Mouse (Mus musculus) liver, postnatal 0 days (tissue): Measurements from ENCODE around the gene Cercam. TPM values are rescaled to one million over a fixed set of nuclear protein-coding genes. Genes with fewer than 3 reads are reported as not detected.

Source experiments
- ATAC-seq: fragments of 200-750 bp; cut with Nextera tagmentation; 2 replicates; pipeline ENCODE4 v1.8.0; 2017; ENCODE audit warnings: mild to moderate bottlenecking, moderate library complexity
- DNase-seq: peaks from one replicate; pipeline ENCODE4 v3.0.0-alpha.2; 2016
- H3K27ac ChIP-seq: fragments of 300-500 bp; sonication (generic); 2 replicates; pipeline ENCODE4 v1.5.1; 2014; ENCODE audit warnings: antibody characterized with exemption, moderate library complexity, mild to moderate bottlenecking, low read depth
- H3K27me3 ChIP-seq: fragments of 300-500 bp; sonication (generic); 2 replicates; pipeline ENCODE4 v1.6.1; 2014; ENCODE audit warnings: low read length, control low read depth, mixed read lengths; ENCODE audit not compliant: insufficient read depth
- H3K36me3 ChIP-seq: fragments of 300-500 bp; sonication (generic); replicated peaks from 2 replicates; pipeline ENCODE4 v1.6.1; 2014; ENCODE audit warnings: mild to moderate bottlenecking, control low read depth, low read length, moderate library complexity, mixed read lengths; ENCODE audit not compliant: insufficient read depth
- H3K4me1 ChIP-seq: fragments of 300-500 bp; sonication (generic); 2 replicates; pipeline ENCODE4 v1.6.1; 2014; ENCODE audit warnings: antibody characterized with exemption, mild to moderate bottlenecking, control low read depth; ENCODE audit not compliant: insufficient read depth
- H3K4me2 ChIP-seq: fragments of 300-500 bp; sonication (generic); 2 replicates; pipeline ENCODE4 v1.6.1; 2014; ENCODE audit warnings: low read depth, mild to moderate bottlenecking, low read length, moderate library complexity, mixed read lengths
- H3K4me3 ChIP-seq: fragments of 300-500 bp; sonication (generic); 2 replicates; pipeline ENCODE4 v1.5.1; 2014; ENCODE audit warnings: low read depth, low read length
- H3K9ac ChIP-seq: fragments of 300-500 bp; sonication (generic); replicated peaks from 2 replicates; pipeline ENCODE4 v1.6.1; 2014; ENCODE audit warnings: mild to moderate bottlenecking, moderate library complexity
- H3K9me3 ChIP-seq: fragments of 300-500 bp; sonication (generic); 2 replicates; pipeline ENCODE4 v1.6.1; 2016; ENCODE audit warnings: mild to moderate bottlenecking, control low read depth, low read length, mixed read lengths
- CTCF ChIP-seq: sonication (generic); IDR thresholded peaks from 2 replicates; pipeline ENCODE4 v1.5.1; 2016; ENCODE audit warnings: antibody characterized with exemption, low read depth
- EP300 ChIP-seq: IDR thresholded peaks from 2 replicates; pipeline ENCODE4 v1.6.1; 2016; ENCODE audit warnings: antibody characterized with exemption, low read depth, mild to moderate bottlenecking
- WGBS: fragments of 180-500 bp; shearing (Covaris S2); extraction: QIAGEN DNeasy Blood & Tissue Kit; methylation state at CpG from one replicate; pipeline ENCODE4 v1.1.7; 2014; ENCODE audit not compliant: insufficient replicate concordance; 5-methylcytosine and 5-hydroxymethylcytosine counted together
- polyA plus RNA-seq: library from polyadenylated mRNA; unstranded; fragments of >200 nt; fragmentation: Nextera tagmentation; extraction: Ambion mirVana; gene quantifications from 2 replicates; pipeline ENCODE4 v1.2.1, GENCODE M21; 2015

The Cercam gene
- polyA plus RNA-seq, 1 experiment from 2014 or later: 9.0 TPM

DNA sequence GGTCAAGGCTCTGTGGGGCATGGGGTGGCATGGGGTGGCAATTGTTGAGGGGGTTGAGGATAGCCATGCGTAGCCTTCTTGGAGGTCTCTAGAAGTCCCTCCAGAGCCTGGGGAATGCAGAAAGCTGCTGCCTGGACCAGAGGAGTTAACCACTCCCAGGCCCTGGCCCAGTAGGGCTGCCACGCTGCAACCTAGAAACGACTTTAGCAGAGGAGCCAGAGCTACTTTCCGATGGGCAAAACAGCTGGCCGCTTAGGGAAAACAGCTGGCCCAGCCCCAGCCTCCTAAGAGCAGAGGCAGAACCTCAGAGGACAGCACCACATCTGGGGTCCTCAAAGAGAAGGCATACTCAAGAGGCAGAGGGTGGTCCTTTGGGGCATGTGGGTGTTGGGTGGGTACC is 11.0 kb upstream of the Cercam start:
- H3K9ac ChIP-seq: no peak overlapping the region
- H3K36me3 ChIP-seq: no peaks in the 10 kb centered on the region
- H3K4me2 ChIP-seq: no peak overlapping the region
- H3K27ac ChIP-seq: no peak overlapping the region
- WGBS: 63% methylated on average over 5 of the region's 5 CpGs
- no peaks in the 10 kb centered on the region for H3K9me3 ChIP-seq
- ATAC-seq (no peak), DNase-seq (no peak)
- H3K4me1 ChIP-seq: no peaks in the 10 kb centered on the region
- H3K27me3 ChIP-seq: peaks cover 4% of the 10 kb centered on the region; the same call in 1 of the 2 replicates
- TF ChIP-seq EP300: no peak
- no peak for TF ChIP-seq CTCF
- H3K4me3 ChIP-seq: no peak overlapping the region

DNA sequence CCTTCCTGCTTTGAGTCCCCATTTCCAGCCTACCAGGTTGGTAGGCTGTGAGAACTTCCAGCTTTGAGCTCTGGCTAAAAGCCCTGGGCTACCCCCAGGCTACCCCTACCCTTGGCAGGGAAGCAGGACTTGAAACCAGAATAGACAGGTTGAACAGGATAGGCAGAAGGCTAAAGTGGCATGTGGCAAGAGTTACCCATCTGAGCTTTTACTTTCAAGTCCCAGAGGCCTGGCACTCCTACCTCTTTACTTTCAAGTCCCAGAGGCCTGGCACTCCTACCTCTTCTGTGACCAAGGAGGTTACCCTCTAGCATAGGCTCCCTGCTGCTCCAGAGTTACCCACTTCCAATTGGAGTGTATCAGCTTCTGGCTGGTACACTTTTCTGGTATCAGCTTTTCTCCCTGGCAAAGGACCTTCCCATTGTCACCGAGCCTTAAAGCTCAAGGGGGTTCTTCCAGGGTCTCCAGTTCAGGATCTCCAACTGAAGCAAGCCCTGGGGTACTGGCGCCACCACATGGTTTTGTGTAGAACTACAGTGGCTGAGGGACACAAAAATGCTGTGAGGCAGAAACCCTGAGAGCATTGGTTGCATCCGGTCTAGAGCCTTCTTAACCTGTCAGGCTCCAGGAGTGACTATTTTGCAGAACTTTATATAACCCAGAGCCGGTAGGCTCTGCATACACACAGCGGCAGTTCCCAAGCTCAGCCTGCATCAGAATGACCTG is 10.1 kb upstream of the Cercam start:
- H3K4me1 ChIP-seq: no peaks in the 10 kb centered on the region
- no peak overlapping the region for H3K9ac ChIP-seq
- no peaks in the 10 kb centered on the region for H3K9me3 ChIP-seq
- 0 out of 2 replicates have a peak, but pooled peaks have one; percentile 17 for ATAC-seq
- WGBS: 10% methylated on average over 5 of the region's 5 CpGs
- no peak overlapping the region for H3K4me2 ChIP-seq
- H3K27me3 ChIP-seq: peaks cover 4% of the 10 kb centered on the region; the same call in 1 of the 2 replicates
- peak; percentile 76 for TF ChIP-seq CTCF
- no peak for TF ChIP-seq EP300
- no peak overlapping the region for H3K27ac ChIP-seq
- peak; percentile 61 for DNase-seq
- no peak overlapping the region for H3K4me3 ChIP-seq
- no peaks in the 10 kb centered on the region for H3K36me3 ChIP-seq

DNA sequence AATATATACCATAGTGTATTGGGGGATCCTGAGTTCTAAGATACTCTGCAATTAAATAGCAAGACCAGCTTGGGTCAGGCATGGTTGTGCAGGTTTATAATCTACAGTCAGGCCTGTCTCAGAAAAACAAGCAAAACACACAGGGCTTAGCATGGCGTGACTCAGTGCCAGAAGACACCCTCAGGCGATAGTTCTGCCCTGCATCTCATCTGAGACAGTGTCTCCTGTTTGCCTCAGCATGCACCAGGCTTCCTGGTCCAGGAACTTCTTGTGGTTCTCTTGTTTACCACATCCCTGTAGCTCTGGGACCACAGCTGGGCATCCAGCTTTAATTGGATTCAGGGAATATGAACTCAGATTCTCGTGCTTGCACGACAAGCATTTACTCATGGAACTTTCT is 3.8 kb upstream of the Cercam start:
- ATAC-seq: no peak
- H3K4me1 ChIP-seq: peaks cover 11% of the 10 kb centered on the region
- 68% methylated on average over 4 of the region's 4 CpGs for WGBS

DNA sequence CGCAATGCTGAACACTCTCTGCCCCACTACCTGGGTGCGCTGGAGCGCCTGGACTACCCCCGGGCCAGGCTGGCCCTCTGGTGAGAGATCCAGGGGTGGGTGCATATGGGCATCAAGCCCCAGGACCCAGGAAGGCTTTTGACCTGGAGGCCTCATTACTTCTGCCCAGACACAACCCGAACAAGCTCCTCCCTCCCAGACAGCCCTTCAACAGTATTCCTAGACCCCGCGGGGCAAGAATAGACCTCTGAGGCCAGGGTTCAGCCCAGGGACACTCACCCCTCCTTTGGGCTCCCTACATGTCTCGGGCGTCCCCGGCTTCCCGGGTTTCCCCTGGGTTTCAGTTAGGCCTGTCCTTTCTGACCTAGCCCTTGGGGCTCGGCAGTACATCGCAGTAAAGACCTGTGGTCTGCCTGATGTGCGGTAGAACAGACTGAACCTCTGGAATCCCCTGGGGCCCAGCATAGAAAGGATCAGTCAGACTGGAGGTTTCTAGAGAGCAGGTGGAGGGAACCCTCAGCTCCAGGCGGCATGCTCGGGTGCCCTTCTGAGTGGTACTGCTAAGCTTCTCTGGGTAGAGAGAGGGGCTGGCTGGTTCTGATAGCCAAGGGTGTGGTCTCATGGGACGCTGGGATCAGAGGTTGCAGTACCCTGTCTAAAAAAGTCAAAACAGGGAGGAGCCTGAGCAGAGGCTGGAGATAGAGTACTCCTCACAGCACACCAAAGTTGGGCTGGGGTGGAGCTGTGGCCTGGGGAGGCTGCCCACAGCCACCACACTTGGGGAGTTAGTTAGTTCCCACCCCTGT is 885 bp downstream of the Cercam start:
- Histone ChIP-seq H3K27me3 (no peaks in the 10 kb centered on the region), H3K4me3 (peak overlapping the region; percentile 75), H3K36me3 (peaks cover 9% of the 10 kb centered on the region; the same call in 1 of the 2 replicates), H3K27ac (peak overlapping the region; percentile 96), H3K4me1 (peaks cover 23% of the 10 kb centered on the region), H3K9ac (peak overlapping the region; percentile 84), H3K9me3 (no peaks in the 10 kb centered on the region), H3K4me2 (peak overlapping the region; percentile 100)
- WGBS: 3% methylated on average over 17 of the region's 17 CpGs
- TF ChIP-seq CTCF: no peak
- peak; percentile 41; the same call in 1 of the 2 replicates for TF ChIP-seq EP300
- ATAC-seq (peak; percentile 87), DNase-seq (peak; percentile 72)

More for the DNA sequence above, 3.8 kb upstream of the Cercam start:
- Histone ChIP-seq H3K27me3 (no peaks in the 10 kb centered on the region), H3K27ac (no peak overlapping the region), H3K4me2 (no peak overlapping the region), H3K4me3 (no peak overlapping the region), H3K36me3 (no peaks in the 10 kb centered on the region), H3K9ac (no peak overlapping the region), H3K9me3 (no peaks in the 10 kb centered on the region)
- no peak for DNase-seq
- TF ChIP-seq CTCF: no peak
- TF ChIP-seq EP300: no peak

DNA sequence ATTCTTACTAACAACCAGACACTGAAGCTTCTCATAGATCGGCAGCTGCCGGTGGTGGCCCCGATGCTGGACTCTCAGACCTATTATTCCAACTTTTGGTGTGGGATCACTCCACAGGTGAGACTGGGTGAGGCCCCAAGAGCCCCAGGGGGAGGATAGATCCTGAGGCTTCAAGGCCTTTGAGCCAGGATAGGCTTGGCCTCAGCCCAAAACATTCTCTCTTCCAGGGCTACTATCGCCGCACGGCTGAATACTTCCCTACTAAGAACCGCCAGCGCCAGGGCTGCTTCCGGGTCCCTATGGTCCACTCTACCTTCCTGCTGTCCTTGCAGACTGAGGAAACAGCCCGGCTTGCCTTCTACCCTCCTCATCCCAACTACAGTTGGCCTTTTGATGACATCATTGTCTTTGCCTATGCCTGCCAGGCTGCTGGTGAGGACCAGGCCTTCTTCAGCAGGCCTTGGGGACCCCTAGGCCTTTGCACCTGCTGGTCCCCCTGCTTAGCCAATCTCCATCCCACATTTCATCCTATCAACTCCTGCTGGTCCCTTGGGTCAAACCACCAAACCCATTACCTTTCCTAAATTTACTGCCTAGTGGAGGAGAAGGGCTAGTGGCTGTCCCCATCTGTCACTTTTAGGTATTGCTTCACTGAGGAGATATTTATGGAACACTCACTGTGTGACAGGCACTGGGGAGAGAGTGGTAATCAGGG is 3.8 kb downstream of the Cercam start:
- H3K27ac ChIP-seq: no peak overlapping the region
- peaks cover 23% of the 10 kb centered on the region for H3K4me1 ChIP-seq
- ATAC-seq: no peak
- 93% methylated on average over 10 of the region's 10 CpGs for WGBS
- H3K9ac ChIP-seq: no peak overlapping the region
- H3K36me3 ChIP-seq: peaks cover 15% of the 10 kb centered on the region; the same call in 1 of the 2 replicates
- H3K27me3 ChIP-seq: no peaks in the 10 kb centered on the region
- no peak overlapping the region for H3K4me2 ChIP-seq
- no peaks in the 10 kb centered on the region for H3K9me3 ChIP-seq
- no peak overlapping the region for H3K4me3 ChIP-seq
- no peak for DNase-seq
- TF ChIP-seq CTCF (no peak), EP300 (no peak)

DNA sequence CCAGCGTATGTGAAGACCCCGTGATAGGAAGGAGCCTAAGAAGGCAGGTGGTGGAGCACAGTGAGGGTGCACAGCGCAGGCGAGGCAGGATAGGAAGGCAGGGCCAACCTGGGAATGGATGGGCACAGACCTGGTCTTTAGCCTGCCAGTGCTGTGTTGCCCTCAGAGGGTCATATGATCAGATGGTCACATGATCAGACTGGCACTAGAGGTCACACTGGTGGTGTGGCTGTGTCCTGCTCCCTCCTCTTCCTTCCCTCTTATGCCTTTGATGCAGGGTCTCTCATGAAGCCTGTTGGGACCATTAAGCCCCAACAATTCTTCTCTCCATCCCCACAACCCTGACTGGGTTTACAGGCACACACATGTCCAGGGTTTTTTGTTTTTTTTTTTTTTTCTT is 4.8 kb downstream of the Cercam start:
- DNase-seq: no peak
- Histone ChIP-seq H3K27ac (no peak overlapping the region), H3K27me3 (no peaks in the 10 kb centered on the region), H3K4me1 (peaks cover 23% of the 10 kb centered on the region), H3K36me3 (peaks cover 20% of the 10 kb centered on the region), H3K4me2 (no peak overlapping the region), H3K4me3 (no peak overlapping the region), H3K9me3 (no peaks in the 10 kb centered on the region), H3K9ac (no peak overlapping the region)
- no peak for TF ChIP-seq CTCF
- 92% methylated on average over 4 of the region's 4 CpGs for WGBS
- no peak for ATAC-seq
